Mouse (Mus musculus): ENCODE results near the gene Grip1. TPM values are rescaled to one million over a fixed set of nuclear protein-coding genes. Genes with fewer than 3 reads are reported as not detected.

Grip1 gene
- 1.8 and 2.0 TPM in 2 replicates for polyA plus RNA-seq (2015; fragmentation: Nextera tagmentation; extraction: Ambion mirVana)

DNA sequence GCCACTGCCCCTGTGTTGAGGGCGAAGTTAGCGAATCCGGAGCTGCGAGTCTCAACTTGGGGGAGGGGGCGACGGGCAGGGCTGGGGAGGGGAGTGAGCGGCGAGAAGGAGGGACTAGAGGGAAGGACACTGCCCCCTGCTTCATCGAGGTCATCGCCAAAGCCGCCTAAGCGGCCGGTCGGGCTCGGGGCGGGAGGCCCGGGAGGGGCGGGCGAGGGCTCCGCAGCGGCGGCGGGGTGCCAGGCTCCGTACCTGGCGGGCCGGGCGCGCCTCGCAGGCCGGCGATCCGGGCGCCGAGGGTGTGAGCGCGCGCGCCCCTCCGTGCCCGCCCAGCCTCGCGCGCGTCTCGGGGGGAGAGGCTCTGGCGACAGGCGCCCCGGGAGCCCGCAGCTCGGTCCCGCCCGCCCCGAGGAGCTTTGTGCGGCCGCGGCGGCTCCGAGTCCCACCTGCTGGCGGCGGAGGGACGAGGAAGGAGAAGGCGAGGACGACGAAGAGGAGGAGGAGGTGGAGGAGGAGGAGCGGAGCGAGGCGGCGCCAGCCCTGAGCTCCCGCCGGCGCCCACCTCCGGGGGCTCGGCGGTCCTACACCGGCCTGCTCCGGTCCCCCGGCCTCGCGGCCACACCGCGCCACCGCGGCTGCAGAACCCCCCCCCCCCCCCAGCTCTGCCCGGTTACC, at the start of gene Grip1:
Gene Grip1, plus strand, starts transcription at position 400 of the 675 bp plus-strand sequence.
- Histone ChIP-seq H3K4me1 (replicated peaks; ENCODE audit: control insufficient read depth, insufficient read depth, low read length) (peaks cover 8% of the 10 kb centered on the region), H3K4me3 (ENCODE audit: low read length) (peak within 1 kb of the TSS; percentile 74), H3K9me3 (ENCODE audit: control insufficient read depth, low read length) (no peaks in the 10 kb centered on the region), H3K4me2 (ENCODE audit: low read depth, low read length) (peak within 1 kb of the TSS; percentile 98), H3K27me3 (ENCODE audit: control insufficient read depth, insufficient read depth, low read depth, low read length) (peaks cover 9% of the 10 kb centered on the region; the same call in 1 of the 2 replicates), H3K9ac (ENCODE audit: low read length) (peak within 1 kb of the TSS; percentile 72), H3K36me3 (ENCODE audit: control insufficient read depth, insufficient read depth, low read length) (no peaks in the 10 kb centered on the region), H3K27ac (ENCODE audit: low read length) (peak within 1 kb of the TSS; percentile 57)
- WGBS: 0% methylated on average over 26 of the region's 84 CpGs
- peak; percentile 86 for ATAC-seq (ENCODE audit: low read depth)

DNA sequence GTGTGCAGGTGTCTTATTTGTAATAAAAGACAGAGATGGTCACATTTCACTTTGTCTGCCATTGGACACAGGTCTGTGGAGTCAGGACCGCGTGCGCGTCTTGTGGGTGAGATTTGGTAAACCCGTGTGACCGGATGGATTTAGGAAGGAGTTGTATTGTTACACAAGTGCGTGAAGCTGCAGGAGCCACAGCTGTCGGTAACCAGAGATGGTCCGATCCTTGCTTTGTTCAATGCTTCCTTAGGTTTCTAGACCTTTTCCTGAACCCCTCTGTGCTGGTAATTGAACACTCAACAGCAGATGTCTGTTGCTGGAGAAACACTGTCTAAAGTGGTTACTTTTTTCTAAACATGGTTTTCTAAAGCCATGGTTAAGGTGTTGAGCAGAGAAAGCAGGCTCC, 48.5 kb upstream of the Grip1 start:
- Histone ChIP-seq H3K36me3 (ENCODE audit: control insufficient read depth, insufficient read depth, low read length) (no peaks in the 10 kb centered on the region), H3K4me3 (ENCODE audit: low read length) (no peak overlapping the region), H3K27me3 (ENCODE audit: control insufficient read depth, insufficient read depth, low read depth, low read length) (no peaks in the 10 kb centered on the region), H3K4me1 (replicated peaks; ENCODE audit: control insufficient read depth, insufficient read depth, low read length) (no peaks in the 10 kb centered on the region; the same call in 1 of the 2 replicates), H3K4me2 (ENCODE audit: low read depth, low read length) (no peak overlapping the region), H3K9ac (ENCODE audit: low read length) (no peak overlapping the region), H3K9me3 (ENCODE audit: control insufficient read depth, low read length) (no peaks in the 10 kb centered on the region), H3K27ac (ENCODE audit: low read length) (no peak overlapping the region)
- 95% methylated on average over 9 of the region's 9 CpGs for WGBS
- ATAC-seq (ENCODE audit: low read depth): no peak

DNA sequence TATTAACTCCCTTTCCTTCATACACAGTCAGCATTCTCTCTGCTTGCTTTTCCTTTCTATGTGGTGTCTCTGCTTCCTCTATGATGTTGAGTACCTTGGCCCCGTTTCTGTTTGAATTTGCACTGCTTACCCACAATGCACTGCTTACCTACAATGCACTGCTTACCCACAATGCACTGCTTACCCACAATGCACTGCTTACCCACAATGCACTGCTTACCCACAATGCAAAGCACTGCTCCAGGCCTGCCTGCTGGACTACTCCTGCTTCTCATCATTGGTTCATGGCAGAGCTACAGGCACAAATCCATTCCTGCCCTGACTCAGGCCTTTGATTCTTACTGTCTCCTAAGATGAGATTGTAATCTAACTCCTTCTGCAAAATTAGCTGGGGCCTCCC, 48.0 kb upstream of the Grip1 start:
- H3K36me3 ChIP-seq (ENCODE audit: control insufficient read depth, insufficient read depth, low read length): no peaks in the 10 kb centered on the region
- no peak overlapping the region for H3K9ac ChIP-seq (ENCODE audit: low read length)
- no peaks in the 10 kb centered on the region for H3K27me3 ChIP-seq (ENCODE audit: control insufficient read depth, insufficient read depth, low read depth, low read length)
- H3K4me3 ChIP-seq (ENCODE audit: low read length): no peak overlapping the region
- ATAC-seq (ENCODE audit: low read depth): no peak
- H3K4me1 ChIP-seq (replicated peaks; ENCODE audit: control insufficient read depth, insufficient read depth, low read length): no peaks in the 10 kb centered on the region; the same call in 1 of the 2 replicates
- H3K4me2 ChIP-seq (ENCODE audit: low read depth, low read length): no peak overlapping the region
- 79% methylated on average over 1 of the region's 1 CpGs for WGBS
- H3K9me3 ChIP-seq (ENCODE audit: control insufficient read depth, low read length): no peaks in the 10 kb centered on the region
- H3K27ac ChIP-seq (ENCODE audit: low read length): no peak overlapping the region

DNA sequence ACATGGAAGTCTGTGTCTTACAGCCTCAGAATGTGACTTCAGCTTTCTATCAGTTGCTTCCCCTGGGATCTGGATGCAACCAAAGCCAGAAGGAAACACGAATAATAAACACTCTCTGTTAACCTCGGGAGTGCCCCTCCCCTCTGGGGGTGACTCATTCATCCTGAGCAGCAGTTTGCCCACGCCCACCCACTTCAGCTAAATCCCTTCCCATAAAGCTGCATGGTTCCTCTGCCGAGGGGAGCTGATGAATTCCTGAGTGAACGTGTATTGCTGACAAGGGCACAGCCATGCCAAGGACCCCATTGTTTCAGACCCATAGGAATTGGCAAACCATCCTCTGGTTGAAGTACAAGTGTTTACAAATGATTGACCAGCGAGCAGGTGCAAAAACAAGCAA, 45.3 kb upstream of the Grip1 start:
- Histone ChIP-seq H3K9ac (ENCODE audit: low read length) (no peak overlapping the region), H3K4me2 (ENCODE audit: low read depth, low read length) (peak overlapping the region; percentile 20; the same call in 1 of the 2 replicates), H3K4me3 (ENCODE audit: low read length) (no peak overlapping the region), H3K9me3 (ENCODE audit: control insufficient read depth, low read length) (no peaks in the 10 kb centered on the region), H3K27ac (ENCODE audit: low read length) (no peak overlapping the region), H3K4me1 (replicated peaks; ENCODE audit: control insufficient read depth, insufficient read depth, low read length) (no peaks in the 10 kb centered on the region; the same call in 1 of the 2 replicates), H3K27me3 (ENCODE audit: control insufficient read depth, insufficient read depth, low read depth, low read length) (no peaks in the 10 kb centered on the region), H3K36me3 (ENCODE audit: control insufficient read depth, insufficient read depth, low read length) (no peaks in the 10 kb centered on the region)
- peak; percentile 56; the same call in 1 of the 2 replicates for ATAC-seq (ENCODE audit: low read depth)
- WGBS: 15% methylated on average over 6 of the region's 6 CpGs

DNA sequence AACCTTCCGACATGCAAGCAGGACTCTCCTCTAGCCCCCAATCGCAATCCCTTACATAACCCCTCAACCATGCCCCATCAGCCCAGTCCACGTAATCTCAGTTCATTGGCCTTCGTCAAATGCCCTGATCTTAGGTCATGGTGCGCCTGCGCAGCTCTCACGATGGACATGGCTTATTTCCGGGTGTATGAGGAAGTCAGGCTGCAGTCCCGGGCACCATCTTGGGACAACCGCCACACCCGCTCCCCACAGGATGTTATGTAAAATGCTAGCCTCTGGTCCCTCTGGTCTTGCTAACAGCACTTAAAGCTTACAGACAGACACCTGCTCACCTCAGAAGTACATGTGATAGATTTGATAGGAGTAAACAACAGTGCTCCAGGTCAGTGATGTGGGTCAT, 40.4 kb upstream of the Grip1 start:
- Histone ChIP-seq H3K9ac (ENCODE audit: low read length) (no peak overlapping the region), H3K9me3 (ENCODE audit: control insufficient read depth, low read length) (no peaks in the 10 kb centered on the region), H3K4me1 (replicated peaks; ENCODE audit: control insufficient read depth, insufficient read depth, low read length) (no peaks in the 10 kb centered on the region; the same call in 1 of the 2 replicates), H3K27ac (ENCODE audit: low read length) (no peak overlapping the region), H3K4me3 (ENCODE audit: low read length) (no peak overlapping the region), H3K4me2 (ENCODE audit: low read depth, low read length) (no peak overlapping the region), H3K27me3 (ENCODE audit: control insufficient read depth, insufficient read depth, low read depth, low read length) (no peaks in the 10 kb centered on the region), H3K36me3 (ENCODE audit: control insufficient read depth, insufficient read depth, low read length) (no peaks in the 10 kb centered on the region)
- WGBS: 95% methylated on average over 11 of the region's 11 CpGs
- ATAC-seq (ENCODE audit: low read depth): no peak

DNA sequence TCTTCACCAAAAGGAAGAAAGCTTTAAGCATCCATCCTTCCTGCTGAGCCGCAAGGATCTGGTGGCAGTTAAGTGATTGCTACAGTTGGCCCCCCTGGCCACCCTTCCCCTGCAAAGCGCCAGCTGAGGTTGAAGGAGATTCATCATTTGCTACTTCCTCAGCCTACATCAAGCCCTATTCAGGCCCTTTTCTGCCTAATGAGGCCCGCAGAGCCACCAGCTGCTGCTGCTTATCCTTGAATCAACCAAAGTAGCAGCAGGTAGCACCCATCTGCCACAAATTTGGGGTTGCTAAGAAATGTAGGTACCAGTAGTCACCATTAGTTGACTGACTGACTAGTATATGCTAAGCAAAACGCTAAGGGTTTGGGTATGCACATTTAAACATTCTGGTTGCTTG, 38.5 kb upstream of the Grip1 start:
- H3K4me1 ChIP-seq (replicated peaks; ENCODE audit: control insufficient read depth, insufficient read depth, low read length): no peaks in the 10 kb centered on the region
- no peaks in the 10 kb centered on the region for H3K27me3 ChIP-seq (ENCODE audit: control insufficient read depth, insufficient read depth, low read depth, low read length)
- no peak overlapping the region for H3K27ac ChIP-seq (ENCODE audit: low read length)
- no peaks in the 10 kb centered on the region for H3K9me3 ChIP-seq (ENCODE audit: control insufficient read depth, low read length)
- no peaks in the 10 kb centered on the region for H3K36me3 ChIP-seq (ENCODE audit: control insufficient read depth, insufficient read depth, low read length)
- no peak overlapping the region for H3K4me3 ChIP-seq (ENCODE audit: low read length)
- no peak overlapping the region for H3K9ac ChIP-seq (ENCODE audit: low read length)
- no peak for ATAC-seq (ENCODE audit: low read depth)
- WGBS: 45% methylated on average over 4 of the region's 4 CpGs
- no peak overlapping the region for H3K4me2 ChIP-seq (ENCODE audit: low read depth, low read length)

DNA sequence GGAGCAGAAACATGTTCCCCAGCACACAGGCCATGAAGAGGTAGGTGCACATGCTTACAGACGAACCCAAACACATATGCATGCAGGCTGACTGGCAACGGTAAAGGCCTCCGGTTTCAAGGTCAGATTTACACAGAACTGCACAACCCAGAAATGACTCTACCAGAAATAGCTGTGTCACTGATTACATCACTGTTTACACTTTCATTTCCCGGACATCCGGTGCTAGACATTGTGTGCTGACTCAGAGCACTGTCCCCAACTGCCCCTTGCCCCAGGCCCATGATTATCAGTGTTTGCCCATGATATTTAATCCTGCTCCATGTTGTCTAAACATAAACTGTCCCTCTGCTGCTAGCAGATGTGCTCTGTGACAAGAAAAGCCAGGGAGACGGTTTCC, 32.2 kb upstream of the Grip1 start:
- H3K9ac ChIP-seq (ENCODE audit: low read length): no peak overlapping the region
- H3K4me1 ChIP-seq (replicated peaks; ENCODE audit: control insufficient read depth, insufficient read depth, low read length): no peaks in the 10 kb centered on the region
- no peak overlapping the region for H3K4me3 ChIP-seq (ENCODE audit: low read length)
- H3K36me3 ChIP-seq (ENCODE audit: control insufficient read depth, insufficient read depth, low read length): no peaks in the 10 kb centered on the region
- H3K9me3 ChIP-seq (ENCODE audit: control insufficient read depth, low read length): no peaks in the 10 kb centered on the region
- H3K27me3 ChIP-seq (ENCODE audit: control insufficient read depth, insufficient read depth, low read depth, low read length): no peaks in the 10 kb centered on the region
- 36% methylated on average over 6 of the region's 6 CpGs for WGBS
- H3K27ac ChIP-seq (ENCODE audit: low read length): no peak overlapping the region
- ATAC-seq (ENCODE audit: low read depth): no peak
- no peak overlapping the region for H3K4me2 ChIP-seq (ENCODE audit: low read depth, low read length)

DNA sequence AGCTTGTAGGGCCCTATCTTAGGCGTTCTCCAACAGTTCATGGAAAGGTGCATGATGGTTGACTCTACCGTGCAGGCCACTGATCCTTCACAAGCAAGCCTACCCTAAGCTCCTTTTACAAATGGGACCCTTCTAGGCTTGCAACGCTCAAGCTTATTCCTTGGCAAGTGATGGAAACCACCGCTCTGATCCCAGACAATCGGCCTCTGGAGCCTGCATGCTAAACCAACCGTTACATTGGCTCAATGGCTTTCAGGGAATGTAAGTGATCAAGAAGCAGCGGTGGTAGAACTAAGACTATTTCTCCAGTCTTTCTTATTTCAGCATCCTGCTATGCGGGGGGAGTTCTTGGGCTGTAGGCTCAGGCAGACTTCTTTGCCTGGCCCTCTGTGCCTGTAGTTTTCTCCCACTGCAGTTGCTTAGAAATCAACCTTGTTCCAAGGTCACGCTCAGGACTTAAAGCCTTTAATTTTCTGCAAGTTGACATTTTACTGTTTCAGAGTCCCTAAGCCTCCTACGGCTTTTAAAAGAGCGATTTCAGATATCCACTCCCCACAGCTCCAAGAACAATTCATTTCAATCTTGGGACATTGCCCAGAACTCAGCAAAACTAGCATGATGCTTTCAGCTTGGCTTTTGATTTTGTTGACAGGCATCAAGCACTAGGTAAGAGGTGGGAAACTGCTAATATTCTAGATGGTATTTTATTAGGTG, 29.7 kb upstream of the Grip1 start:
- no peak overlapping the region for H3K9ac ChIP-seq (ENCODE audit: low read length)
- H3K4me3 ChIP-seq (ENCODE audit: low read length): no peak overlapping the region
- ATAC-seq (ENCODE audit: low read depth): no peak
- no peaks in the 10 kb centered on the region for H3K27me3 ChIP-seq (ENCODE audit: control insufficient read depth, insufficient read depth, low read depth, low read length)
- 81% methylated on average over 11 of the region's 11 CpGs for WGBS
- H3K4me1 ChIP-seq (replicated peaks; ENCODE audit: control insufficient read depth, insufficient read depth, low read length): no peaks in the 10 kb centered on the region
- no peaks in the 10 kb centered on the region for H3K36me3 ChIP-seq (ENCODE audit: control insufficient read depth, insufficient read depth, low read length)
- H3K9me3 ChIP-seq (ENCODE audit: control insufficient read depth, low read length): no peaks in the 10 kb centered on the region
- no peak overlapping the region for H3K4me2 ChIP-seq (ENCODE audit: low read depth, low read length)
- no peak overlapping the region for H3K27ac ChIP-seq (ENCODE audit: low read length)

DNA sequence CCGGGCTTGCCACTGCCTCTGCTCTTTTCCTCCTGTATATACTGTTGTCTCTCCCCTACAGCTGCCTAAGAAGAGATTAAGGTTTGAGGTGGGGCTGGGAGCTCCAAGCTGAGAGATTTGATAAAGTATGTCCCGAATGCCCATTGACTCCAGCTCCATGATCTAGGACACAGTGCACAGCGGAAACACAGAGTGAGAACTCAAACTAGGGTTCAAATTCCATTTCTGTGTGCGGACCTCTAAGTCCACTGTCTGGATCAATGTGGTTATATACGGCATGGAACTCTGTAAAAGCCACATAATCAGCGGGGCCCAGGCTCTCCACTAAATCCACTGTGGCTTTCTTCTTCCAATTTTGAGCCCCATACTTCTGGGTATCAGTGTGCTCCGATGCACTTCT, 26.0 kb upstream of the Grip1 start:
- no peak overlapping the region for H3K9ac ChIP-seq (ENCODE audit: low read length)

More for the DNA sequence above, 26.0 kb upstream of the Grip1 start:
- Histone ChIP-seq H3K27ac (ENCODE audit: low read length) (no peak overlapping the region), H3K27me3 (ENCODE audit: control insufficient read depth, insufficient read depth, low read depth, low read length) (no peaks in the 10 kb centered on the region), H3K36me3 (ENCODE audit: control insufficient read depth, insufficient read depth, low read length) (no peaks in the 10 kb centered on the region), H3K4me1 (replicated peaks; ENCODE audit: control insufficient read depth, insufficient read depth, low read length) (no peaks in the 10 kb centered on the region), H3K4me3 (ENCODE audit: low read length) (no peak overlapping the region), H3K4me2 (ENCODE audit: low read depth, low read length) (no peak overlapping the region), H3K9me3 (ENCODE audit: control insufficient read depth, low read length) (no peaks in the 10 kb centered on the region)
- WGBS: 89% methylated on average over 7 of the region's 7 CpGs
- no peak for ATAC-seq (ENCODE audit: low read depth)
